Mouse (Mus musculus): ENCODE measurements around the gene Uaca. TPM values are rescaled to one million over a fixed set of nuclear protein-coding genes. Genes with fewer than 3 reads are reported as not detected.

Uaca gene
- polyA plus RNA-seq, 1 experiment from 2014 or later: 20.6 TPM

DNA sequence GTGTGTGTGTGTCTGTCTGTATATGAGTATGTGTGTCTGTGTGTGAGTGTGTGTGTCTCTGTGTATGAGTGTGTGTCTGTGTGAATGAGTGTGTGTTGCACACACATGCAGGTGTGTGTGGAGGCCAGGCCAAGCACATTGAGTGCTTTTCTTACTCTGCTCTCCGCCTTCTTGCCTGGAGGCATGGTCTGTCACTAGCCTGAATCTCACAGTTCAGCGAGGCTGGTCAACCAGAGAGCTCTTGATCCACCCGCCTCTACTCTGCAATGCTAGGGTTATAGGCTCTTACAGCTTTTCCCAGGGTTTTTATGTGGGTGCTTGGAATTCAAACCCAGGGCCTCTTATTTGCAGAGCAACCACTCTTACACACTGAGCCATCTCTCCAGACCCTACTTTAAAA, 84.3 kb downstream of the Uaca start:
- H3K27me3 ChIP-seq (ENCODE audit: control insufficient read depth, insufficient read depth, low read length): no peaks in the 10 kb centered on the region
- H3K4me1 ChIP-seq (ENCODE audit: control insufficient read depth, insufficient read depth, low read length): no peaks in the 10 kb centered on the region
- WGBS: 85% methylated on average over 3 of the region's 3 CpGs
- no peak overlapping the region for H3K9ac ChIP-seq (replicated peaks; ENCODE audit: low read depth, low read length)
- H3K27ac ChIP-seq (ENCODE audit: low read length): no peak overlapping the region
- H3K4me3 ChIP-seq (ENCODE audit: low read depth, low read length): no peak overlapping the region
- peaks cover 4% of the 10 kb centered on the region for H3K36me3 ChIP-seq (ENCODE audit: control insufficient read depth, insufficient read depth, low read length)
- H3K4me2 ChIP-seq (replicated peaks; ENCODE audit: low read depth, low read length): no peak overlapping the region
- no peak for ATAC-seq (ENCODE audit: insufficient number of reproducible peaks, insufficient read depth, low FRiP score, low read depth)
- H3K9me3 ChIP-seq (ENCODE audit: control insufficient read depth, low read depth, low read length): no peaks in the 10 kb centered on the region

DNA sequence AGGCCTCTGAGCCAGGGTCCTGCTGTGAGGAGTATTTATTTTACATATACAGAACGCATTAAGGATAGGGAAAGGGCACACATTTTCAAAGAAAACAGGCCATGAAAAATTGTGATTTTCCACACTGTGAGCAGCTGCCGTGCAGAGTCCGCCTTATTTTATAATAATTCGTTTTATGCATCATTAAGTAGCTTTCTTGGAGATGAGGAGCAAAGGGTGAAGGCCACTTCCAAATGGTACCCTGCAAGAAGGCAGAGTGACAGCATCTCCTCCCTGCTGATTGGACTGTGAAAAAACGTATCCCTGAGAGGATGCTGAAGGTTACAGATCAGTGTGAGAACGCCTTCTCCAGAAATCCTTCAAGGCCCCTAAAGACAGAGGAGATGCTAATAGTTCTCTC, 90.8 kb downstream of the Uaca start:
- WGBS: 59% methylated on average over 6 of the region's 6 CpGs
- H3K27me3 ChIP-seq (ENCODE audit: control insufficient read depth, insufficient read depth, low read length): no peaks in the 10 kb centered on the region

DNA sequence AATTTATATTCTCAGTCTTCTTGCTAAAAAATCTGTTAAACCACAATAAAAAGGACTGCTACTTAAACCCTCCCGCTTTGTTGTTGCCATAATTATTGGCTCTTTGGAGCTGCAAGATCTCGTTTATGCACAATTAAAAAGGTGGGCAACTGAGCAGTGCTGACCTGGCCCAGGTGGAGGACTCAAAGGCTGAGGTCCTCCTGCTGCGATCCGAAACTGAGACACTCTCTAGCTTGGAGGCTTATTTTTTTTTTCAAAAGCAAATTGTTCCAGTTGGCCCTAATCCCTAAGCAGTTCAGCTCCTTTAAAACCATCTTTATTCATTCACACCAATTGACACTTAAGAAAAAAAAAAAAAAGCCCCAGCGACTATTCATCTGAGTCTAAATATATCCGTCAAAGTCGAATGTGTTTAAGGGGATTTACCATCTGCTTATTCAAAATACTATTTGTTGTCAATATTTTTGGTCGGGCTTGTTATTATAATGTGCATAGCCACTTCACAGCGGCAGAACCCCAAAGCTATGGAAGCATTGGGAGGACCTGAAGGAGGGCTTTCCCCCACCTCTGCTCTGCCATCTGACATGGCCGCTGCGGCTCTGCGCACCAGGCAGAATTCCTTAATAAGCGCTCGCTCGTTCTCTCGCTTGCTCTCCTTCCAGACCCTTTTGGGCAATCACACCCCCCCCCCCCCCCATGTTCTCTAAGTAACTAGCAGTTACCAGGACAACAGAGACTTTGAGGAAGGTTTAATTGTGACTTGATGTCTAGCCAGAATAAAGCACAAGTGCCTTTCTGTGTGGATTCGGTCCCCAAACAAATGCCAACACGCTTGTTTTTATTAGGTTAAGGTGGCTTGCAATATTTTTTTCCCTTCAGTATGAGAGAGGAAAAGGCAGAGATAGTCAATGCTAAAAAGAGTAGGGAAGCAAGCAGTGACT, 92.4 kb downstream of the Uaca start:
- Histone ChIP-seq H3K9ac (replicated peaks; ENCODE audit: low read depth, low read length) (no peak overlapping the region), H3K27ac (ENCODE audit: low read length) (no peak overlapping the region), H3K36me3 (ENCODE audit: control insufficient read depth, insufficient read depth, low read length) (no peaks in the 10 kb centered on the region; the same call in 1 of the 2 replicates), H3K4me3 (ENCODE audit: low read depth, low read length) (no peak overlapping the region), H3K9me3 (ENCODE audit: control insufficient read depth, low read depth, low read length) (no peaks in the 10 kb centered on the region), H3K4me1 (ENCODE audit: control insufficient read depth, insufficient read depth, low read length) (peaks cover 10% of the 10 kb centered on the region), H3K4me2 (replicated peaks; ENCODE audit: low read depth, low read length) (no peak overlapping the region), H3K27me3 (ENCODE audit: control insufficient read depth, insufficient read depth, low read length) (no peaks in the 10 kb centered on the region)
- WGBS: 60% methylated on average over 18 of the region's 18 CpGs
- ATAC-seq (ENCODE audit: insufficient number of reproducible peaks, insufficient read depth, low FRiP score, low read depth): no peak

More for the DNA sequence above, 90.8 kb downstream of the Uaca start:
- H3K36me3 ChIP-seq (ENCODE audit: control insufficient read depth, insufficient read depth, low read length): peaks cover 4% of the 10 kb centered on the region
- peaks cover 10% of the 10 kb centered on the region for H3K4me1 ChIP-seq (ENCODE audit: control insufficient read depth, insufficient read depth, low read length)
- no peak overlapping the region for H3K4me3 ChIP-seq (ENCODE audit: low read depth, low read length)
- H3K27ac ChIP-seq (ENCODE audit: low read length): no peak overlapping the region
- no peaks in the 10 kb centered on the region for H3K9me3 ChIP-seq (ENCODE audit: control insufficient read depth, low read depth, low read length)
- H3K4me2 ChIP-seq (replicated peaks; ENCODE audit: low read depth, low read length): no peak overlapping the region
- H3K9ac ChIP-seq (replicated peaks; ENCODE audit: low read depth, low read length): no peak overlapping the region
- no peak for ATAC-seq (ENCODE audit: insufficient number of reproducible peaks, insufficient read depth, low FRiP score, low read depth)

DNA sequence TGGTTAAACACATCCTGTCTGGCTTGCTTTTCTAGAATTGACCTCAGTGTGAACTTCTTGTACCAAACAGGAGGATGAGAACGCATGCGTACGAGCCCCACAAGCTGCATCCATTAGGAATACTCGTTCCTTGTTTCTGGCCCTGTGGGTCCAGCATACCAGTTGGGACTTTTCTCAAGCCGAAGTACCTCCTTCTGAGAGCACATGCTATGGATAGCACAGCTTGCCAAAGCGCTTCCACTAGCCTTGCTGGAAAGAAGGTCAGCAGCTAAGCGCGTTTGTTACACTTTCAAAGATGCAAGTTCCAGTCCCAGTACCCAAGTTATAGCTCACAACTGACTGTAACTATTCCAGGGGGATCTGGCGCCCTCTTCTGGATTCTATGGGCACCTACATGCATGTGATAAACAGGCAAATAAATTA, 93.1 kb downstream of the Uaca start:
- Histone ChIP-seq H3K4me1 (ENCODE audit: control insufficient read depth, insufficient read depth, low read length) (peaks cover 10% of the 10 kb centered on the region), H3K27ac (ENCODE audit: low read length) (no peak overlapping the region), H3K4me3 (ENCODE audit: low read depth, low read length) (no peak overlapping the region), H3K27me3 (ENCODE audit: control insufficient read depth, insufficient read depth, low read length) (no peaks in the 10 kb centered on the region), H3K9me3 (ENCODE audit: control insufficient read depth, low read depth, low read length) (no peaks in the 10 kb centered on the region), H3K36me3 (ENCODE audit: control insufficient read depth, insufficient read depth, low read length) (no peaks in the 10 kb centered on the region), H3K4me2 (replicated peaks; ENCODE audit: low read depth, low read length) (no peak overlapping the region), H3K9ac (replicated peaks; ENCODE audit: low read depth, low read length) (no peak overlapping the region)
- WGBS: 57% methylated on average over 9 of the region's 9 CpGs
- 0 out of 2 replicates have a peak, but pooled peaks have one; percentile 42 for ATAC-seq (ENCODE audit: insufficient number of reproducible peaks, insufficient read depth, low FRiP score, low read depth)

DNA sequence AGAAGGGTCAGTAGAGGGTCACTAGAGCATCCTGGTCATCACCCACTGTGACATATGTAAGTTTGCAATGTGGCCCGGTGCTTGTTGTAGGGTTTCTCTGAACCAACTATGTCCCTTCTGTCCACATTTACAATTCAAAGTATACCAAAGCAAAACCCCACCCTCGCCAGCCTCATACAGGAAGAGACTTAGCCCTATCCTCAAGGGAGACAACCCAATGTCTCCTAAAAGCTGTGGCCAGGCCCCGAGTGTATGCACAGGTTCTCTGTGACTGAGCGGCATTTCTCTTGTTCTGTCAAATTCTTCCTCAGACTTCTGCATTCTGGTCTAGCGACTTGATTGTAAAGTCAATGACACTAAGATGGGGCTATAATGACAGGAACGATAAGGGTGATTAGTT, 99.2 kb downstream of the Uaca start:
- H3K4me2 ChIP-seq (replicated peaks; ENCODE audit: low read depth, low read length): no peak overlapping the region
- H3K9me3 ChIP-seq (ENCODE audit: control insufficient read depth, low read depth, low read length): no peaks in the 10 kb centered on the region
- ATAC-seq (ENCODE audit: insufficient number of reproducible peaks, insufficient read depth, low FRiP score, low read depth): no peak
- WGBS: 83% methylated on average over 6 of the region's 6 CpGs
- no peak overlapping the region for H3K4me3 ChIP-seq (ENCODE audit: low read depth, low read length)
- H3K36me3 ChIP-seq (ENCODE audit: control insufficient read depth, insufficient read depth, low read length): no peaks in the 10 kb centered on the region
- H3K27me3 ChIP-seq (ENCODE audit: control insufficient read depth, insufficient read depth, low read length): no peaks in the 10 kb centered on the region
- no peak overlapping the region for H3K9ac ChIP-seq (replicated peaks; ENCODE audit: low read depth, low read length)
- H3K4me1 ChIP-seq (ENCODE audit: control insufficient read depth, insufficient read depth, low read length): no peaks in the 10 kb centered on the region
- no peak overlapping the region for H3K27ac ChIP-seq (ENCODE audit: low read length)

DNA sequence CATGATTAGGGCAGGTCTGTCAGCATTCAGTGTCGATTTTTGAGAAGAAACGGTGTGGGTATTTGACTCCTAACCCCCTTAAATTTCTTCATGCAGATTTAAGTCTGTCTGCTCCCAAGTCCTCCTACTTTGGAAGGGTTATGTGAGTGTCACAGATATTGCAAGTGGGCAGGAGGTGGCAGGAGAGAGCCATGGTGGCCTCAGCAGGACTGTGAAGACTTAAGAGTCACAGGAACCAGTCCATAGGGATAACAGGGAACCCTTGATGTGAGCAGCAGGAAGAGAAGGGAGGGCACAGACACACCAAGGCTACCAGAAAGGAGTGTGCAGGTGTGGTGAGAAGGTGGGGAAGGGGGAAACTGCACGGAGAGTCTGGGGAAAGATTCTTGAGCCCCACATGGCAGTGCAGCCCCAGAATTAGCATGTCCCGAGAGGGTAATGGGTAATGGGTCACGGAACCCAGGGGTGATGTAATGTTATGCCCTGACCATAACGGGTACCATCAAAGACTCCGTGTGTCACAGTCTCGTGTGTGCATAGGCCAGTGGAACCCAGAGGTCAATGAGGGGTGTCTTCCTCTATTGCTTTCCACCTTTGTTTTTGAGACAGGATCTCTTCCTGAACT, 101.3 kb downstream of the Uaca start:
- H3K27me3 ChIP-seq (ENCODE audit: control insufficient read depth, insufficient read depth, low read length): no peaks in the 10 kb centered on the region
- no peak overlapping the region for H3K27ac ChIP-seq (ENCODE audit: low read length)
- H3K36me3 ChIP-seq (ENCODE audit: control insufficient read depth, insufficient read depth, low read length): no peaks in the 10 kb centered on the region
- no peak overlapping the region for H3K9ac ChIP-seq (replicated peaks; ENCODE audit: low read depth, low read length)
- H3K4me3 ChIP-seq (ENCODE audit: low read depth, low read length): no peak overlapping the region
- WGBS: 62% methylated on average over 8 of the region's 8 CpGs
- H3K4me2 ChIP-seq (replicated peaks; ENCODE audit: low read depth, low read length): no peak overlapping the region
- H3K4me1 ChIP-seq (ENCODE audit: control insufficient read depth, insufficient read depth, low read length): peaks cover 19% of the 10 kb centered on the region
- H3K9me3 ChIP-seq (ENCODE audit: control insufficient read depth, low read depth, low read length): no peaks in the 10 kb centered on the region
- peak; percentile 57 for ATAC-seq (ENCODE audit: insufficient number of reproducible peaks, insufficient read depth, low FRiP score, low read depth)

DNA sequence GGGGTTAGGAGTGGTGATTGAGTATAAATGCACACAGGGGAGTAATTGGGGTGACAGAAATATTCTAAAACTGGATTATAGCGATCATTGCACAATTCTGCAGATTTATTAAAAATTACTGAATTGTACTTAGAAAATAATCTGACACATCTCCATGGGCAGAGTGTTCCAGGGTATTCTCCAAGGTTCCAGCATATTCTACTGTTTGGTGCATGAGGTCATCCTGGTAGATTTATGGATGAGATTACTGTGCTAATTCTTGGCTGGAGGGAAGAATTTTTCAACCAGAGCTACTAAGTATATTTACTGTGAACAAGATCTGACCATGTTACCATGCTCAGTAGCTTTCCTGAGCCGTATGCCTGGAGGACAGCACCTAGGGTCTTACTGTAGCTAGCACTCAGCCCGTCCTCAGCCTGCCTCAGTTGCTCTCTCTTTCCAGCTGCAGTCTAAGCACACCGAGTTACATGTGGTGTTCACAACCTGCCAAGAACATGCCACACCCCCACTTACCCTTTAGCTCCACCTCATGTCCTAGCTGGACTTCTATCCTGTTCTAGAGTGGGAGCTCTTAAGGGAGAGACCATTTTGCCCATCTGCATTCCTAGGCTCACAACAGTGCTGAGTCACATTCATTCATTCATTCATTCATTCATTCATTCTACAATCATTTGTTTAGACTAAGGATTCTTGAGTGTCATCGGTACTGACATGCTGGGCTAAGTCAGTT, 104.1 kb downstream of the Uaca start:
- H3K36me3 ChIP-seq (ENCODE audit: control insufficient read depth, insufficient read depth, low read length): no peaks in the 10 kb centered on the region
- no peak for ATAC-seq (ENCODE audit: insufficient number of reproducible peaks, insufficient read depth, low FRiP score, low read depth)
- H3K27ac ChIP-seq (ENCODE audit: low read length): no peak overlapping the region
- no peaks in the 10 kb centered on the region for H3K27me3 ChIP-seq (ENCODE audit: control insufficient read depth, insufficient read depth, low read length)
- peaks cover 19% of the 10 kb centered on the region for H3K4me1 ChIP-seq (ENCODE audit: control insufficient read depth, insufficient read depth, low read length)
- no peak overlapping the region for H3K9ac ChIP-seq (replicated peaks; ENCODE audit: low read depth, low read length)
- H3K4me3 ChIP-seq (ENCODE audit: low read depth, low read length): no peak overlapping the region
- H3K4me2 ChIP-seq (replicated peaks; ENCODE audit: low read depth, low read length): no peak overlapping the region
- H3K9me3 ChIP-seq (ENCODE audit: control insufficient read depth, low read depth, low read length): no peaks in the 10 kb centered on the region
- WGBS: 89% methylated on average over 5 of the region's 5 CpGs

DNA sequence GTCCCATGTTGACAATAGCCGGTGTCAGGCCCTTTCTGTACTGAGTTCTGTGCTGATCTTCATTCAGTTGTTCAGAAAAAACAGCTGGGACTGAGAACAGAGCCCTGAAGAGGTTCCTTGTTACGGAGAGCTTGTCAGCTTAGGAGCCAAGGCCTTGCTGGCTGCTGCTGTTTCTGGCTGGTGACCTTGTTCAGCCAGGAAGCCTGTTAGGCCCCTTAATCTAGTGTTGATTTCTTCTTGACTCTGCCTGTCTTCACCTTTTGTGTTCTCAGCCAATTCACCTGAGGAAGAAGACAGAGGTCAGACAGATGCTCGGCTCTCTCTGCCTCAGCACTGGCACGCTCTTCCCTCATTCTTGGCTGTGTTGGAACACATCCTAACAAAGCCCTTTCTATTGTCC, 104.9 kb downstream of the Uaca start:
- H3K27ac ChIP-seq (ENCODE audit: low read length): no peak overlapping the region
- no peak overlapping the region for H3K4me3 ChIP-seq (ENCODE audit: low read depth, low read length)
- 62% methylated on average over 4 of the region's 4 CpGs for WGBS
- no peaks in the 10 kb centered on the region for H3K27me3 ChIP-seq (ENCODE audit: control insufficient read depth, insufficient read depth, low read length)
- ATAC-seq (ENCODE audit: insufficient number of reproducible peaks, insufficient read depth, low FRiP score, low read depth): no peak
- no peak overlapping the region for H3K4me2 ChIP-seq (replicated peaks; ENCODE audit: low read depth, low read length)
- H3K36me3 ChIP-seq (ENCODE audit: control insufficient read depth, insufficient read depth, low read length): no peaks in the 10 kb centered on the region
- no peak overlapping the region for H3K9ac ChIP-seq (replicated peaks; ENCODE audit: low read depth, low read length)
- H3K4me1 ChIP-seq (ENCODE audit: control insufficient read depth, insufficient read depth, low read length): peaks cover 19% of the 10 kb centered on the region
- no peaks in the 10 kb centered on the region for H3K9me3 ChIP-seq (ENCODE audit: control insufficient read depth, low read depth, low read length)
